Mouse (Mus musculus): ENCODE data around the gene BC016579.

BC016579 gene

GRCm38 (mm10) chr16:45643944-45644343, 9.9 kb downstream of the BC016579 start:
- DNase-seq (ENCODE audit: low spot score in 2 of 2), result no peak

GRCm38 (mm10) chr16:45641301-45641700, 12.6 kb downstream of the BC016579 start:
- DNase-seq (ENCODE audit: low spot score in 2 of 2), result no peak

GRCm38 (mm10) chr16:45640070-45640762, 13.7 kb downstream of the BC016579 start:
- no peak for DNase-seq (ENCODE audit: low spot score in 2 of 2)

GRCm38 (mm10) chr16:45635826-45636225, 18.0 kb downstream of the BC016579 start:
- DNase-seq (ENCODE audit: low spot score in 2 of 2), result no peak

- no peak for DNase-seq (ENCODE audit: low spot score in 2 of 2)
These were observed 21.4 kb downstream of the BC016579 start for GRCm38 (mm10) chr16:45632420-45632819.

GRCm38 (mm10) chr16:45630347-45630960, 23.4 kb downstream of the BC016579 start:
- no peak for DNase-seq (ENCODE audit: low spot score in 2 of 2)

- no peak for DNase-seq (ENCODE audit: low spot score in 2 of 2)
These were observed 24.3 kb downstream of the BC016579 start for GRCm38 (mm10) chr16:45629497-45630105.

- no peak for DNase-seq (ENCODE audit: low spot score in 2 of 2)
These were observed 28.5 kb downstream of the BC016579 start for GRCm38 (mm10) chr16:45625342-45625741.

- no peak for DNase-seq (ENCODE audit: low spot score in 2 of 2)
These were observed 29.1 kb downstream of the BC016579 start for GRCm38 (mm10) chr16:45624791-45625190.

GRCm38 (mm10) chr16:45623230-45623629, 30.6 kb downstream of the BC016579 start:
- DNase-seq (ENCODE audit: low spot score in 2 of 2), result no peak

GRCm38 (mm10) chr16:45619751-45620375, 34.0 kb downstream of the BC016579 start:
- no peak for DNase-seq (ENCODE audit: low spot score in 2 of 2)

- no peak for DNase-seq (ENCODE audit: low spot score in 2 of 2)
These were observed 37.9 kb downstream of the BC016579 start for GRCm38 (mm10) chr16:45615944-45616343.

GRCm38 (mm10) chr16:45613247-45613646, 40.6 kb downstream of the BC016579 start:
- no peak for DNase-seq (ENCODE audit: low spot score in 2 of 2)

GRCm38 (mm10) chr16:45610267-45610666, 43.6 kb downstream of the BC016579 start, which contains the start of gene Gcsam:
Gcsam (plus strand) TSS chr16:45610380.
- DNase-seq (ENCODE audit: low spot score in 2 of 2), result no peak

GRCm38 (mm10) chr16:45609300-45609699, 44.6 kb downstream of the BC016579 start:
- peak in 1 of 2 experiments; percentile 9 for DNase-seq (ENCODE audit: low spot score in 2 of 2)

GRCm38 (mm10) chr16:45608481-45608954, 45.4 kb downstream of the BC016579 start:
- no peak for DNase-seq (ENCODE audit: low spot score in 2 of 2)

GRCm38 (mm10) chr16:45595494-45595893, 58.4 kb downstream of the BC016579 start:
- DNase-seq (ENCODE audit: low spot score in 2 of 2), result no peak

- DNase-seq (ENCODE audit: low spot score in 2 of 2), result no peak
These were observed 60.2 kb downstream of the BC016579 start for GRCm38 (mm10) chr16:45593656-45594055.

GRCm38 (mm10) chr16:45582512-45582911, 71.4 kb downstream of the BC016579 start:
- DNase-seq (ENCODE audit: low spot score in 2 of 2), result no peak

GRCm38 (mm10) chr16:45579883-45580282, 74.0 kb downstream of the BC016579 start:
- no peak for DNase-seq (ENCODE audit: low spot score in 2 of 2)
